Mouse (Mus musculus) small intestine, adult 2 months (tissue): ENCODE data around the gene Wfdc12.

ENCODE experiments used
- CTCF ChIP-seq: fragments of 200-500 bp; IDR thresholded peaks from 2 replicates; pipeline ENCODE4 v1.5.1; 2012; ENCODE audit warnings: low read depth, mild to moderate bottlenecking, control low read depth, inconsistent platforms, low read length, moderate library complexity, mixed read lengths; ENCODE audit not compliant: insufficient replicate concordance, insufficient read length; ENCODE audit errors: extremely low read depth
- POLR2A ChIP-seq: fragments of 200-500 bp; IDR thresholded peaks from 2 replicates; pipeline ENCODE4 v1.6.1; 2012; ENCODE audit warnings: low read depth, mild to moderate bottlenecking, control low read depth, inconsistent platforms, low read length, moderate library complexity

DNA sequence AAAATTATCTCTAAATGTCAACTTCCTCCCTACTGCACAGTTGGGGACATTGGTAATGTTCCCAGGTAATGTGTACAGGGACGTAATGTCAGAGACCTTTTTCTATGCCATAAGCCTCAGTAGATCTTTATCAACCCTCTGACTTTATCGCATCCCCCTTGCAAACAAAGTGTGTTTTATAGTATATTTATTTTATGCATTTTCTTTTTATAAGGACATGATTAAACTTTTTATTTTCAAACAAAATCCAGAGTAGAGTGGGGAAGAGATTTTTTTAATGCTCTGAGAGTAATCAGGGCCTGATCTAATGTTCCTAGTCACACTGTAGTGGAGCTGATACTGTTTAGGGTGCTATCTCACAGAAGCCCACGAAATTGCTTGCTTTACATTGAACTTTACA lies 48.0 kb upstream of the Wfdc12 start, which contains the start of gene Svs2:
- TF ChIP-seq POLR2A: no peak
- no peak for TF ChIP-seq CTCF
